Mouse (Mus musculus) heart, adult 11 months (tissue): ENCODE results near the gene Hpse2.
"Not testable (repeated sequence)": the region's sequence is repeated elsewhere in the genome, so short reads cannot be mapped to it uniquely, and the experiment has no call there.

Source experiments
- DNase-seq: peaks from one replicate; pipeline ENCODE4 v3.0.0; 2022

Gene Hpse2

DNA sequence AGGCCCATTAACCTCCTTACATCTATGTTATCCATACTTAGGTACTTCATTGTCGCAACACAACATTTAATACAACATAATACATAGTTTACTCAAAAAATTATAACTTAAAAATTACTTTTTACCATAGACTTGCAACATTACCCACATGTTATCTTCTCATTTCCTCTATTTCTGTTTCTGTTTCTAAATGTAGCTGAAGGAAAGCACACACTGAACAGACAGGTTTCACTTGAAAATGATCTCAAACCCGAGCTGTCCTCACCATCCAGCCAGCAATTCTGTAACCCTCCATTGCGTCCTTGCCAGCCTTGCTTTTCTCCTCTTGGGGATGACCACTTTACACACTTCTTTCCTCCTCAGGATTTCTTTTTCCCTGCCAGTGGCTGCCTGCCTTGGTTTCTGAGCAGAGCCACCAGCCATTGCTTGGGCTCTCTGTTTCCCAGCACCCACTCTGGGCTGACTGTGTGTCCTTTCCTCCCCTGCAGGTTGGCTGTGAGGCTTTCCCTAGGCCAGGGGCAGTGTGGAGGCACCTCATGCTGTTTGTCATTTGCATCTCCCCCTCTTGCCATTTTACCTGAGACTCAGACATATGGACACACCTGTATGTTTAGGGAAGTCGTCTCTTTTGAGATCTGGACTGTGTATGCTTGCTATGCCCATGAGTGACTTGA, 548.4 kb downstream of the Hpse2 start:
- peak; percentile 75 for DNase-seq

DNA sequence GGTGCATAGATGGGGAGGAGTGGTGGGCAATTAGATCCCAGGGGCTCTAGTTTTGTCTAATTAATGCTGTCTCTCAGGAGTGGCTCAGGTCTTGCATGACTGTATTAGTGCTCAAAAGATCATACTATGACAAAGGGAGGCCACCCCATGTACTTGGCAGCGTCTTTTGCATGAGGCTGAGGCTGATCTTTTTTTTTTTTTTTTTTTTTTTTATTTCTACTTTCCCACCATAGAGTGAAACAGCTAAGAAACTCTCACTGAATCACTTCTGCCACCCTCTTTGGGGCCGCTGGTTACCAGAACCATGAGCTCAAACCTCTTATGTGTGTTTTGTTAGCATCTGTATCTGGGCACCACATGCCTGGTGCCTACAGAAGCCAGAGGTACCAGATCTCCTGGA, 549.0 kb downstream of the Hpse2 start:
- peak; percentile 63 for DNase-seq

DNA sequence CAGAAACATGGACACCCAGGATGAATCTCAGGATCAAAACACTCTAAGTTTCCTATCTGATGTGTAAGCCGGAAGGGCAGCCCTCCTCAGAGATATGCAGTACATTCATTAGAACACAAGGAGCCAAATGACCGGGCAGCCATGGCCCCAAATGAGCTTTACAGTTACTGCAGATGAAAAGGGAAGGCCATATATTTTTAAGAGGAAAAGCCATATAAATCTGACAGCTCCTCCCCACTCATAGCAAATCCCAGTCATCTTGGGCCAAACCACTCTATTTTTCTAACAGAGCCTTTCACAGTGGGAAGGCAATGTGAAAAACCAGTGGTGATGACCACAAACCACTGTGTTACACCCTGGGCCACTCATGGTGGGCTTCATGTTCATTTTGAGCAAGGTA, 549.9 kb downstream of the Hpse2 start:
- DNase-seq = peak; percentile 60

DNA sequence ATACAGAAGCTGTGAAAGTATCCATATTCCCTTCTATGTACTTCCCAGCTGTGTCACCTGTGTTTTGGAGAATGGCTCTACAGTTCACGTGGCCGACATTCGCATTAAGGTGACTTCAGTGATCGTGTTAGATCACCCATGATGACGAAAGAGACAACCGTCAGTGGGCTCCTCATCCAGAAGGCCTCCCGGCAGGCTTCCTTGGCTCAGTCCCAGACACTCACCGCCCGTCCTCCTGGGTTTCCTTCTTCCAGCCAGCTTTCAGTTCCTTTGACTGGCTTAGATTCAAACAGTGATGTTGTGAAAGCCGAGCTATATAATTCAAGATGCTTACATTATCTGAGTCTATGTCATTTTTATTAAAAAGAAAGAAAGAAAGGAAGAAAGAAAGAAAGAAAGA, 550.6 kb downstream of the Hpse2 start:
- peak; percentile 56 for DNase-seq

DNA sequence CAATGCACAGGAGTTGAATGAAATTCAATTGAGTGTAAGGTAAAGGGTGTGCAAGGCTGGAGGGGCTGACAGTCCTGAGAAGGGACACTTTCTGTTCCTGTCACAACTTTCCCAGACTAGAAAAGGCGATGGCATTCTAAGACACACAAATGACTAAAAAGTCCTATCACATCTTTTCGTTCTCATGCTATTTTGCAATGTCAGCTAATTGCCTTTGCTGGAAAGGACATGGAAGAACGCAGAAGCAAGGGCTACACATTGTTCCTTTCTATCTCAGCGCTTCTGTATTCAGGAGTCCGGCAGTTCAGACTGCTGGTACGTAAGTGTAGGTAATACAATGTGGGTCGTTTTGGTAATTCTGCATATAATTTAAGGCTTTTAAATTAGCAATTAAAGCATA, 555.0 kb downstream of the Hpse2 start:
- peak; percentile 6 for DNase-seq

DNA sequence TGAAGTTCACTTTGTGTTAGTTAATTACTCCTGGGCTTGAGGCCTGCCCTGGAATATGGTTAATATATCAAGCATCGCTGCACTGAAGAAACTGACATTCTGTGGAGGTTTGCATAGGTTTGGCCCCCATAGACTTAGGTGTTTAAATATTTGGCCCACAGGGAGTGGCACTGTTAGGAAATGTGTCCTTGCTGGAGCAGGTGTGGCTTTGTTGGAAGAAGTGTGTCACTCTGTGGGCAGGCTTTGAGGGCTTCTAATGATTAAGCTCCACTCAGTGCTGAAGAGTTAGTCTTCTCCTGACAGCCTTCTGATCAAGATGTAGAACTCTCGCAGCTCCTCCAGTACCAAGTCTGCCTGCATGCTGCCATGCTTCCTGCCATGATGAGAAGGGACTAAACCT, 555.9 kb downstream of the Hpse2 start:
- DNase-seq = peak; percentile 33

DNA sequence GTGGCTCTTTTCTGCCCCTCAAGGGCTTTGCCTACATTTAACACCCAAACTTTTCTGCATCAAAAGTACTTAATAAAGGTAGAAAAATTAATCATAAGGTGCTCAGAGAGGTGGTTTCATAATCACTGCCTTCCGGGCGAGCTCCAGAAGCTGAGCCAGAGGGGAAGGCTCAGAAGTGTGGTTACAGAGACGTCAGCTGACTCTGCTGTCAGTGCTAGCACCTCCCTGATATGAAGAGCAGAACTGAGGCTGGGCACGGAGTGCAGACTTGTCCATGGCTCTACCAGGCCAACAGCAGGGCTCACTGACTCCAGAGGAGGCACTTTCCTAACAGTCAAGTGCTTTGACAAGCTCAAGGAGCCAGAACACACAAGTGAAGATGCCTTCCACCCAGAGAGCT, 559.0 kb downstream of the Hpse2 start:
- DNase-seq = peak; percentile 84

DNA sequence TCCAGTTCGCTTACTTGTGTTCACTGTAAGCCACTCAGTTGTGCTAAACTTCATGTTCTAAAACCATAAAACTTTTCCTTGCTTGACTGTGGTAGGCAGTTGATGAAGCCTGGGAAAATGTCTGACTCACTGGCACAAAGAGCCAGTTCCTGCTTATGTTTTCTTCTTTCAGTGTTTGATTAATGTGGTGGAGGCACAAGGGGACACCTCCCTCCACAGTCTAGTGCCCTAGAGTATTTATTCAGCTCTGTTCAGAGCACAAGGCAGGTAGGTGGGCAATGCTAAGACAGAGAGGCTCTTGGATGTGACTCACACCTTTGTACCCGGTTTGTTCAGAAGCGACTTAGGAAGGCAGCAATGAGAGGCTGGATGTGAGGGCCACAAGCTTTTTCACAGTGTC, 560.3 kb downstream of the Hpse2 start:
- DNase-seq = peak; percentile 24

DNA sequence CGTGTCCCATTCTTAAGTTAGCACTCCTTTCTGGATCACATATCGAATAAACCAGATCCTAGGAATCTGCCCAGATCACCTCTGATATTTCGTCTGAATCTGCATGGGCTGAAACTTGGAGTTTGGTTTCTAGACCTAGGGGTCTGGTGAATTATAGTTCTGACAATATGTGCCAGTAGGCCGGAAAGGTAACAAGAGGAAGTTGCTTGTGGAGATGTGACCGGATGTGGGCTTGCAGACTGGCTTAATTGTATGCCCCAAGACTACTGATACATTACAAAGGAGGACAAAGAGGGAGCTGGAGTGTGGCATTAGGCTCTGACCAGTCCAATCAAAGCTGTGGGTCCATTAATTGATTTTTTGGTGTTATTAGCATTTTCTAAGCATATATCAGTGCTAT, 568.0 kb downstream of the Hpse2 start:
- DNase-seq = peak; percentile 66

DNA sequence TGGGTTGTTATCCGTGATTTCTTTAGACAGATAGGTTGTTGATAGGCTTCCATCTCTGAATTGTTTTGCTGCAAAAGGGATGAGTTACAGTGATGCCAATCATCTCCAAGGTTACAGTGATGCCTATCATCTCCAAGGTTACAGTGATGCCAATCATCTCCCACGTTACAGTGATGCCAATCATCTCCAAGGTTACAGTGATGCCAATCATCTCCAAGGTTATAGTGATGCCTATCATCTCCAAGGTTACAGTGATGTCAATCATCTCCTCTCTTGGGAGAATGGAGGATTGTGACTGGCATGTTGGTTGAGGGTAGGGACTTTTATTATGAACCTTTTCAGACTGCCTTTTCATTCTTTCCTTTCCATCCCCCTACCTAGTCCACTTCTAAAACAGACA, 570.4 kb downstream of the Hpse2 start:
- no peak for DNase-seq

DNA sequence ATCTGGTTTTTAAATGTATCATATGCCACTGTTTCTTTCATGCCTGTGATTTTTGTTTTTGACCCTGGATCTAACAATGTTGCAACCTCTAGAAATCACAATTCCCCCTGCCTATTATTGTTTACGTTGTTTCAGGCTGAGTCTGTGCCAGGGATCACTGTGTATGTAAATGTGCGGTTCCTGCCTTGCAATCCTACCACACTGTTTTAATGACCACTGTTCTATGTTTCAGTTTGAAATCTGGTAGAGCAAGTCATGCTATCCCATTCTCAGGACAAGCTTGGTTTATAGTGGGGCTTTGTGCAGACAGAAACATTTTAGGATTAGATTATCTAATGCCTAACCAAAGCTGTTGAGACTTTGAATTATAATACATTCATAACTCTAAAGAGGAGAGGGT, 571.9 kb downstream of the Hpse2 start:
- peak; percentile 53 for DNase-seq

DNA sequence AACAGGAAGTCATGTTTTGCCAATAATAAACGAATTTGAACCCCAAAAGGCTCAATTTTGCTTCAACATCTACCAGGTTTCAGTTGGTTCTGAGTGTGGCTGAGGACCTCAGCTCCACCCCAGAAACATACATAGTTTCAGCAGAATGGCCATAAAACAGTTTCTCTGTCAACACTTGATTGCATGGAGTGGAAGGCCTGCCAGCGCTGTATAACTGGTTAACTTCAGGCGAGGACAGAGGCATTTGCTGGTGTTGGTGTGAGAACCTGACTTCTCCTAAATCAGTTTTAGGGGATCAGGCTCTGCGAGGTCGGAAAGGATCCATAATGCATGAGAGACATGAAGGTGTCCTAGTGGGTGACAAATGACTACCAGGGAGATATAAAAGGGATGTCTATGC, 578.0 kb downstream of the Hpse2 start:
- DNase-seq = peak; percentile 53

DNA sequence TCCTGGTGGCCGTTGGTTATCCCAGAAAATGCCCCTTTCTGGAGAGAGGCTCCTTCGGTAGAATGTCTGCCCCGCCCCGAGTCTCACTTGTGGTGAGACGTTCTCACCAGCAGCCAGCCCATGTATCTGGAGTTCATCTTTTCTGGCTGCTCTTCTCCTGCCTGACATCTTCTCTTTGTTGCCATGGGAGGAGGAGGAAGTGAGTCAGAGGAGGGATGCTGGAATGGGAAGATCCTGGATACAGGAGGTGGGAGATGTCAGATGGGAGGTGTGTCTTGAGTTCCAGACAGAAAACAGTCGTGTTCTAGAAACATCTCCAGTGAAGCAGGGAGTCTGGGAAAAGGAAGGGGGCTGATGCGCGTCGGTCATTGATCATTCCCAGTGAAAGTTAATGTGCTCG, 578.7 kb downstream of the Hpse2 start:
- DNase-seq = peak; percentile 84

DNA sequence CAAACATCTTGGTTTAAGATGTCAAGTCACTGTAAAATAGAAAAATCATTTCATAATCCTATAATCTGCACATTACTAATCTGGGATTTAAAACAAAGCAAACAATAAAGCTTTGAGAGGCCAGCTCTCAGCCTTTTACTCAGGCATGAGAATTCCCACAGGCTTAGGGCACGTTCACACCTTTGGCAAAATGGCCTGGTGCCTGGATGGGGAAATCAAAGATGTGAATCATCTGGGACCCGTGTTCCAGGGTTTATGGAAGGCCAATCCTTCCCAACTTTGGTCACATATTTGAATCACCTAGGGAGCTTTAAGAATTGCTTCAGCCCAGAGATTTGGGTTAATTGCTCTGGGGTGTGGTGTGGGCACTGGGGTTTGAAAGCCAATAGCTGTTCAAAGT, 590.3 kb downstream of the Hpse2 start:
- peak; percentile 71 for DNase-seq

DNA sequence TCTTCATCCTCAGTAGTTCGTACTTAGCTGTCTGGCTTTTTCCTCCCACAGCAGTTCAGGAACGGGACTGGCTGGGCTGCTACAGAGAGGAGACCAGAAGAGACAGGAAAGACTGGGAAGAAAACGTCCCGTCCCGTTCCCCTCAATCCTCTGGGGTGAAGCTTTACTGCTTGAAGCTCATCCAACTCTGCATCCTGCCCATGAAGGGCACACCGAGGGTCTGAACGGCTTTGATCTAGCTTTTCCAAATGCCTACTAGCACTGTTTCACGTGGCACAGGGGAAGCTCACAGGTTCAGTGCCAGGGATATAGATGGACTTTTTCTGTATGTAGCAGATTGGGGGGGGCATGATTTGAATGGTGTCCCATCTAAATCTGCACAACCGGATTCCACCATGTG, 592.4 kb downstream of the Hpse2 start:
- DNase-seq = peak; percentile 51

DNA sequence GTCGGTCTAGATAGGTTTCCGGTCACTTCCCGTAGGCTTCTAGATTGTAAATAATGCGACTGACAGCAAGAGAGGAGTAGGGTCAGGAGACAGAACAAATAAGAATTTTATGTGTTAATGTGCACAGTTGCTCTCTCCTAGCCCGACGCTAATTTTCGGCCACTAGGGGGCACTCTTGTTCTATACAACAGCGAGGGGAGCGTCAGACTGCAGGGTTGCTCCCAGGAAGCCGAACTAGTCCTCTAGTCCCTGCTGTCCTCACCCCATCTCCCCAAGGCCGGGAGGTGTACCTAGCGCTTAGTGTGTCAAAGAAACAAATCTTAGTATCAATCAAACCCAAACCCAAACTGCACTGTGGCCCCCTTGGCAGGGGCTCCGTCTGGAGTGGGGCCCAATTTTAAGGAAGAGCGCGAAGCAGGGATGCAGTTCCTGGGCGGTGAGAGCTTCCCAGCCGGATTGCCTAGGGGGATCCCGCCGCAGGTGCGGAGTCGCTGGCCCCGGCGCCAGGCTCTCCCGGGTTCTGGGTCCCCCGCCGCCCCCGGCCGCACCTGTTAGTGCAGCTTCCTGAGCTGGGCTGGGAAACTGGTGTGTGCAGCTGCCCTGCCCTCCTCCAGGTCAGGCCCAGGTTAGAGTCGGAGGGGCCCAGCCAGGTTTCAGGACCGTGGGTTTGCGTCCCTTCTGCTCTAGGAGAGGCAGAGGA, 593.1 kb downstream of the Hpse2 start:
- DNase-seq = peak; percentile 94

DNA sequence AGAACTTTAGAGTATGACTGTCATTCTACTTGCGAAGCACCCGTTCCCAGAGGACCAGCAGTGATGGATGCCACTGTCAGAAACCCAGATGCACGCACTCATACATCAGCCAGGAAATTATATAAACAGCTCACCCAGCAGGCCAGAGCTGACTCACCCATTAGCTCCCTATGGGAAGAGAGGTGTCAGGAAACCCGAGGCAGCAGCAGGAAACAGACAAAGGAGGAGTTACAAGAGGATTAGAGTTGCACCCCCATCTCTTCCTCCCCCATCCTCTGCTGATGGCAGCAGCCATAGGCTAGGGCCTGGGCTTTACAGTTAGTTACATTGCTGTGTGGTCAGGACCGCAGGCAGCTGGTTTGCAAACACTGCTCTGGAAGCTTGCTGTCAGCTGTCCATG, 599.8 kb downstream of the Hpse2 start:
- DNase-seq = no peak

DNA sequence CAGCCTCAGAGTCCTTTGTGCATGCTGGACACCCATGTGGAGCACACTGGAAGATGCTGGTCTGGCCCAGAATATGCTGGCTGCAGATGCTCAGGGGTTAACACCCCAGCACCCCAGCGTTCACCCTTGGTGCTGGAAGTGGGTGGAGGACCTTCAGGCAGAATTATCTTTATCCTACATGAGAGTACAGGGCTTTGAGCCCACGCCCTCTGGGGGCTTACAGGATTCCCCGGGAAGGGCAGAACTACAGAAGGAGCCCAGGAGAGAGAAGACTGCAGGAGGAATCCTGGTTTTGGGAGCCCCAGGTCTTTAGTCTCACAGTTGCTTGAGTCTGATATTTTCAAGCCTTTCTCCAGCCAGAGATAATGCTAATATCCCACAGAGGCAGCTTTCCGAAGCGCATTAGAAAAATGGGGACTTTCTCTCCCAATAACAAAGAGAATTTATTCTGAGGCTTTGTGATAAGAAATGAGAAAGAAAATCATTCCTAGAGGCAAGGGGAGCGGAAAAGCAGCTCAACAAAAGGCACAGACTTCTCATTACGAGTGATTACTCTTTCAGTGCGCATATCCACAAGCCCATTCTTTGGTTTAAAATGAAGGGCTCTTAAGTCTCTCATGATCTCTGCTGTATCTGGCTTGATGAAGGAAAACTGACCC, 602.5 kb downstream of the Hpse2 start:
- DNase-seq = peak; percentile 41

DNA sequence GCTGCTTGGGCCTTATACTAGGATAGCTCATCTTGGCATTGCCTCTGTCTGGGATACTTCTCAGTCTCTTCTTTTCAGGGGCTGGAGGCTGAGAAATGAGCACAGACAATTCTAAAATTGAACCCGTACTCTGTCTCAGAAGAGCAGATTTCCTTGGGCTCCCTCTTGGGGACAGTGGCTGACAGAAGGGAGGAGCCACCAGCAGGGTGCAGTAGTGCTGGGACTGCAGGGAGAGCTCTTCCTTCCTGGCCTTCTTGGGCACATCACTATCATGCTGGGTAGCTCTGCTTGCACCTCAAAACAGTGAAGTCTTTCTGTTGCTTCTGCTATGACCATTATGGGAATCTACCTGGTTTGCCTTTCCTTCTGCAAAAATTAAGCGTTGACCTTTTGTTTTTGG, 603.0 kb downstream of the Hpse2 start:
- DNase-seq = peak; percentile 71

DNA sequence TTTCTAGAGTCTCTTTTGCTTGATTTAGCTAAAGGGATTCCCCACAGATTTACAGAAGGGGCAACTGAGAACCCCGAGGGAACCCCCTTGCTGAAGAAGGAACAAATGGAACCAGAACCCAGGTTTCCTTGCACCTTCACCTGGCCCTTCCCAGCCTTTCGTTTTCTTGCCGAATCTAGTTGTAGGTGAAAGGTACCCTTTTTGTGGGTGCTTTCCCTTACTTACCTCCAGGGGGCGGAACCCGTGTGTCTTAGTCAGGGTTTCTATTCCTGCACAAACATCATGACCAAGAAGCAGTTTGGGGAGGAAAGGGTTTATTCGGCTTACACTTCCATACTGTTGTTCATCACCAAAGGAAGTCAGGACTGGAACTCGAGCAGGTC, 608.0 kb downstream of the Hpse2 start:
- DNase-seq = not testable (repeated sequence)

DNA sequence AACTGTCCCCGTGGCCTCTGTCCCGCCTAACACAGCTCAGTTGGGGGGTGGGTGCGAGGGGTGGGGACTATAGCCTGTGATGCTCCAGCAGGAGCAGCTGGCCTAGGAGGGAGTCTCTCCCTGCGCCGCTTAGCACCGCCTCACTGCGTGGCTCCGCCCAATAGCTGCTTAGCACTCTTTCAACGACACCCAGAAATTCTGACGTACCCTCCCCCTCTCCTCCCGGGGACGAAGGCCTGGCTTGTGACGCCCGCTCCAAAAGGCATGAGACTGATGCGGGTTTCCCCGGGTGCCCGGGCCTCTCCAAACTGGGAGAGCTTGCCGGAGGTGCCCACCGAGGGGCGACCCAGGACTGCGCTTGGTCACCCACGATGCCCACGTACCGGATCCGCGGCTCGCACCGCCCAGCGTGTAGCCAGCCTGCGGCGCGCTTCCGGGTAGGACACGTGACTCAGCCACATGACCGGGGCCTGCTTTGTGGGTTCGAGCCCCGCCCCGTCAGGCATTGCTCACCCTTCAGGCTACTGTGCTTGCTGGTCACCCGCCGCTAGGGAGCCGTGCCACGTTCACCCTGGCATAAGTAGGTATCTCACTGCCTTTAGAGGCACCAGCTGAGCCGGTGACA, 608.5 kb downstream of the Hpse2 start, which contains the start of gene Hps1:
Gene Hps1 (minus strand): TSS at position 448 of the 625 bp plus-strand sequence.
- DNase-seq = peak; percentile 99

DNA sequence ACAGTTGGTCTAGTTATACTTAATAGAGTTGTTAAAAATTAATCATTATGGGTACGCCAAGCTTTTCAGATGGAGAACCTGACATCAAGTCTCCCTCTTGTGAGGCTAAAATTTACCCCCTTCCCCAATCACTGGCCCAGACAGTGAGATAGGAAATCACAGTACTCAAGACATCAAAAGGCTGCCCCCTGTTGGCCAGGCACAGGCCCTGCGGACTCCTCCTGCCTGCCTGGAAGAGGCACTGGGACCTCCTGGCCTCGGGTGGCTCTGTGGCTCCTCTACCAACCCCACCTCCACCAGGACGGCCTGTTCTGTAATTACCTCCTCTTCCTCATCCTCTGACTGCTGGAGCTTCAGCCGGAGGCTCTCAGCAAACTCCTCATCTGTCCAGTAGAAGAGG, 610.4 kb downstream of the Hpse2 start:
- DNase-seq = no peak

DNA sequence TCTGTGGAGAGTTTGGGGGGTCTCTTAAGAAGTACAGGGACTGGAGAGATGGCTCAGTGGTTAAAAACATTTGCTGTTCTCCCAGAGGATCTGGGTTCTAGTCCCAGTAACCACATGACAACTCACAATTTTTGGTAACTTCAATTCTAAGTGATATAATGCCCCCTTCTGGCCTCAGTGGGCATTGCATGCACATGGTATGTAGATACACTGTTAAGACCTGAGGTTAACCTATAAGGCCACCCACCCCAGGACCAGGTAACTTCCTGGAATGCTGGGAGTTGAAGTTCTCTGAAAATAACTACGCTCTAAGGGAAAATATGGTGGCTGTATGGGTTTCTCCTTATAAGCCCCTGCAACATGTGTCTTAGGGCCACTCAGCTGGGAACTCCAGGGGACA, 611.3 kb downstream of the Hpse2 start:
- DNase-seq = no peak
